Mouse (Mus musculus): ENCODE results near the gene Nedd1. TPM values are rescaled to one million over a fixed set of nuclear protein-coding genes. Genes with fewer than 3 reads are reported as not detected.

The Nedd1 gene
- polyA plus RNA-seq (2017; shearing (Covaris generic)): 43.3 TPM

GRCm38 (mm10) chr10:92721771-92722619 lies at the start of gene Nedd1:
Nedd1 (minus strand) TSS chr10:92722420.

All from CD4-positive, CD25-positive, alpha-beta regulatory T cell, adult 9 weeks (primary cell).